Mouse (Mus musculus) embryonic facial prominence, embryonic 13.5 days (tissue): Measurements from ENCODE around the gene Fpgs. TPM values are rescaled to one million over a fixed set of nuclear protein-coding genes. Genes with fewer than 3 reads are reported as not detected.
A peak's percentile ranks its signal among the peaks of the same experiment; 100 is the strongest.

Experiments used
- ATAC-seq: fragments of 200-750 bp; cut with Nextera tagmentation; 2 replicates; pipeline ENCODE4 v1.8.0; 2017; ENCODE audit warnings: low read depth; ENCODE audit not compliant: insufficient number of reproducible peaks, insufficient read depth, low FRiP score, low TSS enrichment
- H3K27ac ChIP-seq: fragments of 300-500 bp; sonication (generic); 2 replicates; pipeline ENCODE4 v1.5.1; 2015; ENCODE audit warnings: moderate library complexity, mild to moderate bottlenecking, inconsistent platforms
- H3K27me3 ChIP-seq: fragments of 300-500 bp; sonication (generic); 2 replicates; pipeline ENCODE4 v1.6.1; 2015; ENCODE audit warnings: mild to moderate bottlenecking, inconsistent platforms
- H3K36me3 ChIP-seq: fragments of 300-500 bp; sonication (generic); 2 replicates; pipeline ENCODE4 v1.6.1; 2015; ENCODE audit warnings: mild to moderate bottlenecking, inconsistent platforms
- H3K4me1 ChIP-seq: fragments of 300-500 bp; sonication (generic); 2 replicates; pipeline ENCODE4 v1.6.1; 2015; ENCODE audit warnings: inconsistent platforms
- H3K4me2 ChIP-seq: fragments of 300-500 bp; sonication (generic); 2 replicates; pipeline ENCODE4 v1.6.1; 2015; ENCODE audit warnings: moderate library complexity, mild to moderate bottlenecking, inconsistent platforms
- H3K4me3 ChIP-seq: fragments of 300-500 bp; sonication (generic); 2 replicates; pipeline ENCODE4 v1.5.1; 2015; ENCODE audit warnings: mild to moderate bottlenecking, inconsistent platforms
- H3K9ac ChIP-seq: fragments of 300-500 bp; sonication (generic); 2 replicates; pipeline ENCODE4 v1.6.1; 2015; ENCODE audit warnings: mild to moderate bottlenecking, inconsistent platforms
- H3K9me3 ChIP-seq: fragments of 300-500 bp; sonication (generic); 2 replicates; pipeline ENCODE4 v1.6.1; 2016; ENCODE audit warnings: inconsistent platforms
- WGBS: fragments of 180-500 bp; shearing (Covaris S2); methylation state at CpG from one replicate; pipeline ENCODE4 v1.1.7; 2015; ENCODE audit warnings: mixed read lengths; 5-methylcytosine and 5-hydroxymethylcytosine counted together
- polyA plus RNA-seq: library from polyadenylated mRNA; unstranded; fragments of >200 nt; fragmentation: Nextera tagmentation; extraction: Ambion mirVana; gene quantifications from 2 replicates; pipeline ENCODE4 v1.2.1, GENCODE M21; 2015

Fpgs gene
- polyA plus RNA-seq = 29.7 and 34.1 TPM in 2 replicates

GRCm38 (mm10) chr2:32704021-32704421 lies at the start of gene Fpgs:
Fpgs (minus strand) TSS chr2:32704145.
- H3K36me3 ChIP-seq = peaks cover 68% of the 10 kb centered on the region

GRCm38 (mm10) chr2:32752181-32752580 lies 48.2 kb upstream of the Fpgs start:
- Histone ChIP-seq H3K27ac (no peak overlapping the region), H3K4me3 (no peak overlapping the region; the same call in 1 of the 2 replicates), H3K4me2 (peak overlapping the region; percentile 64; the same call in 1 of the 2 replicates), H3K27me3 (no peaks in the 10 kb centered on the region), H3K9ac (no peak overlapping the region), H3K36me3 (peaks cover 28% of the 10 kb centered on the region), H3K9me3 (no peaks in the 10 kb centered on the region), H3K4me1 (peaks cover 16% of the 10 kb centered on the region)
- ATAC-seq = no peak
- 64% methylated on average over 10 of the region's 10 CpGs for WGBS

More at GRCm38 (mm10) chr2:32704021-32704421, at the start of gene Fpgs:
- no peak within 1 kb of the TSS for H3K27ac ChIP-seq
- H3K4me1 ChIP-seq = no peaks in the 10 kb centered on the region
- H3K27me3 ChIP-seq = no peaks in the 10 kb centered on the region
- no peak for ATAC-seq
- no peaks in the 10 kb centered on the region for H3K9me3 ChIP-seq
- H3K9ac ChIP-seq = no peak within 1 kb of the TSS
- no peak within 1 kb of the TSS for H3K4me3 ChIP-seq
- H3K4me2 ChIP-seq = no peak within 1 kb of the TSS
- 94% methylated on average over 2 of the region's 2 CpGs for WGBS

GRCm38 (mm10) chr2:32751665-32752033 lies 47.7 kb upstream of the Fpgs start:
- H3K36me3 ChIP-seq = peaks cover 32% of the 10 kb centered on the region

GRCm38 (mm10) chr2:32750887-32751664 lies 47.1 kb upstream of the Fpgs start:
- Histone ChIP-seq H3K27me3 (no peaks in the 10 kb centered on the region), H3K9me3 (no peaks in the 10 kb centered on the region), H3K36me3 (peaks cover 38% of the 10 kb centered on the region), H3K9ac (peak overlapping the region; percentile 59), H3K4me1 (peaks cover 16% of the 10 kb centered on the region), H3K27ac (peak overlapping the region; percentile 48), H3K4me3 (peak overlapping the region; percentile 41), H3K4me2 (peak overlapping the region; percentile 64)
- peak; percentile 68 for ATAC-seq
- WGBS = 6% methylated on average over 31 of the region's 31 CpGs

More at GRCm38 (mm10) chr2:32751665-32752033, 47.7 kb upstream of the Fpgs start:
- H3K4me2 ChIP-seq = peak overlapping the region; percentile 64
- ATAC-seq = no peak
- H3K9me3 ChIP-seq = no peaks in the 10 kb centered on the region
- H3K9ac ChIP-seq = peak overlapping the region; percentile 59
- peaks cover 16% of the 10 kb centered on the region for H3K4me1 ChIP-seq
- H3K27me3 ChIP-seq = no peaks in the 10 kb centered on the region
- 17% methylated on average over 10 of the region's 10 CpGs for WGBS
- H3K4me3 ChIP-seq = peak overlapping the region; percentile 41
- H3K27ac ChIP-seq = peak overlapping the region; percentile 16; the same call in 1 of the 2 replicates

GRCm38 (mm10) chr2:32750199-32750598 lies 46.3 kb upstream of the Fpgs start:
- WGBS = 73% methylated on average over 7 of the region's 7 CpGs
- Histone ChIP-seq H3K27me3 (no peaks in the 10 kb centered on the region), H3K4me1 (peaks cover 16% of the 10 kb centered on the region), H3K36me3 (peaks cover 47% of the 10 kb centered on the region), H3K9me3 (no peaks in the 10 kb centered on the region), H3K4me3 (no peak overlapping the region), H3K9ac (no peak overlapping the region), H3K4me2 (no peak overlapping the region), H3K27ac (no peak overlapping the region)
- ATAC-seq = no peak

GRCm38 (mm10) chr2:32749082-32749481 lies 45.1 kb upstream of the Fpgs start:
- Histone ChIP-seq H3K27me3 (no peaks in the 10 kb centered on the region), H3K27ac (no peak overlapping the region), H3K4me3 (no peak overlapping the region), H3K4me1 (peaks cover 18% of the 10 kb centered on the region), H3K4me2 (no peak overlapping the region), H3K9ac (no peak overlapping the region), H3K36me3 (peaks cover 42% of the 10 kb centered on the region), H3K9me3 (no peaks in the 10 kb centered on the region)
- no peak for ATAC-seq
- 90% methylated on average over 16 of the region's 16 CpGs for WGBS

GRCm38 (mm10) chr2:32744272-32744982 lies 40.5 kb upstream of the Fpgs start:
- H3K27ac ChIP-seq = no peak overlapping the region
- H3K27me3 ChIP-seq = peaks cover 32% of the 10 kb centered on the region
- 77% methylated on average over 15 of the region's 15 CpGs for WGBS
- peaks cover 33% of the 10 kb centered on the region for H3K36me3 ChIP-seq
- no peaks in the 10 kb centered on the region for H3K9me3 ChIP-seq
- no peak for ATAC-seq
- no peak overlapping the region for H3K4me2 ChIP-seq
- no peak overlapping the region for H3K9ac ChIP-seq
- no peak overlapping the region for H3K4me3 ChIP-seq
- H3K4me1 ChIP-seq = peaks cover 20% of the 10 kb centered on the region

- ATAC-seq = peak; percentile 27; the same call in 1 of the 2 replicates
- Histone ChIP-seq H3K9me3 (no peaks in the 10 kb centered on the region), H3K27ac (no peak overlapping the region)
Measured at GRCm38 (mm10) chr2:32742173-32742531, 38.2 kb upstream of the Fpgs start.

GRCm38 (mm10) chr2:32741273-32742172 lies 37.6 kb upstream of the Fpgs start:
- H3K27me3 ChIP-seq = peaks cover 32% of the 10 kb centered on the region
- H3K36me3 ChIP-seq = peaks cover 21% of the 10 kb centered on the region
- H3K9me3 ChIP-seq = no peaks in the 10 kb centered on the region
- 5% methylated on average over 57 of the region's 58 CpGs for WGBS
- no peak overlapping the region for H3K27ac ChIP-seq
- ATAC-seq = no peak
- H3K4me1 ChIP-seq = peaks cover 20% of the 10 kb centered on the region
- H3K4me3 ChIP-seq = peak overlapping the region; percentile 48
- H3K9ac ChIP-seq = peak overlapping the region; percentile 66
- H3K4me2 ChIP-seq = peak overlapping the region; percentile 91

More at GRCm38 (mm10) chr2:32742173-32742531, 38.2 kb upstream of the Fpgs start:
- peaks cover 32% of the 10 kb centered on the region for H3K27me3 ChIP-seq
- peak overlapping the region; percentile 48 for H3K4me3 ChIP-seq
- H3K4me2 ChIP-seq = peak overlapping the region; percentile 91
- WGBS = 2% methylated on average over 18 of the region's 18 CpGs
- H3K9ac ChIP-seq = no peak overlapping the region
- peaks cover 20% of the 10 kb centered on the region for H3K4me1 ChIP-seq
- peaks cover 26% of the 10 kb centered on the region for H3K36me3 ChIP-seq

- no peak for ATAC-seq
- WGBS = 5% methylated on average over 11 of the region's 11 CpGs
- H3K4me2 ChIP-seq = peak within 1 kb of the TSS; percentile 91
- peaks cover 32% of the 10 kb centered on the region for H3K27me3 ChIP-seq
- peak within 1 kb of the TSS; percentile 48 for H3K4me3 ChIP-seq
- no peak within 1 kb of the TSS for H3K27ac ChIP-seq
- no peaks in the 10 kb centered on the region for H3K9me3 ChIP-seq
- peaks cover 20% of the 10 kb centered on the region for H3K4me1 ChIP-seq
- peak within 1 kb of the TSS; percentile 66 for H3K9ac ChIP-seq
- peaks cover 15% of the 10 kb centered on the region for H3K36me3 ChIP-seq
Measured at GRCm38 (mm10) chr2:32740916-32741272, 36.9 kb upstream of the Fpgs start, which contains the start of gene 6330409D20Rik. 6330409D20Rik (minus strand) TSS chr2:32741016.

GRCm38 (mm10) chr2:32739311-32739710 lies 35.4 kb upstream of the Fpgs start:
- Histone ChIP-seq H3K4me1 (peaks cover 28% of the 10 kb centered on the region), H3K9me3 (no peaks in the 10 kb centered on the region), H3K27me3 (peaks cover 32% of the 10 kb centered on the region), H3K36me3 (peaks cover 4% of the 10 kb centered on the region; the same call in 1 of the 2 replicates), H3K4me3 (no peak overlapping the region), H3K4me2 (no peak overlapping the region), H3K9ac (no peak overlapping the region), H3K27ac (no peak overlapping the region)
- 74% methylated on average over 4 of the region's 4 CpGs for WGBS
- ATAC-seq = no peak
